Mouse (Mus musculus) left cerebral cortex, postnatal 4 days (tissue): ENCODE measurements at regions not wholly inside any gene's neighbourhood (a gene's known extent, or its start where the extent isn't known, plus 50 kb on each side); places are given as distances from the start of the nearest gene placed in this dataset.

ENCODE experiments used
- DNase-seq: peaks from one replicate; pipeline ENCODE4 v3.0.0-alpha.2; 2022
- intact Hi-C: fragments of 180-260 bp; cut with DNase I; formaldehyde crosslinking; loops from one replicate; pipeline ENCODE4 v1.15.1; 2025

- intact Hi-C loops: no loop called here
- no peak for DNase-seq
Observed at GRCm38 (mm10) chr10:70336741-70337140, 91.8 kb downstream of the Slc16a9 start.

GRCm38 (mm10) chr10:70359421-70359820, 80.9 kb upstream of the Fam13c start:
- no peak for DNase-seq
- intact Hi-C loops: no loop called here

- DNase-seq: no peak
- intact Hi-C loops: no loop called here
Observed at GRCm38 (mm10) chr10:70359834-70360233, 80.4 kb upstream of the Fam13c start.

GRCm38 (mm10) chr10:70363054-70363453, 77.2 kb upstream of the Fam13c start:
- DNase-seq: peak; percentile 49
- intact Hi-C loops: no loop called here

GRCm38 (mm10) chr10:70364218-70364975, 75.9 kb upstream of the Fam13c start:
- intact Hi-C loops: no loop called here
- DNase-seq: no peak

GRCm38 (mm10) chr10:70364976-70365345, 75.3 kb upstream of the Fam13c start:
- DNase-seq: no peak
- intact Hi-C loops: loop anchor here (5.0 kb wide), 1 partner anchor 177 kb away; no protein-coding TSS in a partner anchor

- intact Hi-C loops: loop anchor here (5.0 kb wide), 1 partner anchor 177 kb away; no protein-coding TSS in a partner anchor
- no peak for DNase-seq
Observed at GRCm38 (mm10) chr10:70365504-70365903, 74.8 kb upstream of the Fam13c start.

- no peak for DNase-seq
- intact Hi-C loops: loop anchor here (5.0 kb wide), 1 partner anchor 174 kb away; no protein-coding TSS in a partner anchor
Observed at GRCm38 (mm10) chr10:70367866-70368265, 72.4 kb upstream of the Fam13c start.

GRCm38 (mm10) chr10:70368685-70369084, 71.6 kb upstream of the Fam13c start:
- peak; percentile 76 for DNase-seq
- intact Hi-C loops: loop anchor here (5.0 kb wide), 1 partner anchor 174 kb away; no protein-coding TSS in a partner anchor

- no peak for DNase-seq
- intact Hi-C loops: no loop called here
Observed at GRCm38 (mm10) chr10:70372411-70373136, 67.7 kb upstream of the Fam13c start.

GRCm38 (mm10) chr10:70373207-70373606, 67.1 kb upstream of the Fam13c start:
- DNase-seq: no peak
- intact Hi-C loops: no loop called here

GRCm38 (mm10) chr10:70373836-70374235, 66.4 kb upstream of the Fam13c start:
- DNase-seq: no peak
- intact Hi-C loops: no loop called here

- intact Hi-C loops: no loop called here
- DNase-seq: no peak
Observed at GRCm38 (mm10) chr10:70374726-70375125, 65.6 kb upstream of the Fam13c start.

- peak; percentile 8 for DNase-seq
- intact Hi-C loops: no loop called here
Observed at GRCm38 (mm10) chr10:70380041-70380651, 60.1 kb upstream of the Fam13c start.

GRCm38 (mm10) chr10:70384689-70385088, 55.6 kb upstream of the Fam13c start:
- intact Hi-C loops: no loop called here
- DNase-seq: no peak

- DNase-seq: no peak
- intact Hi-C loops: no loop called here
Observed at GRCm38 (mm10) chr10:70387729-70388128, 52.6 kb upstream of the Fam13c start.
